Mouse (Mus musculus): ENCODE measurements around the gene Zfp335. TPM values are rescaled to one million over a fixed set of nuclear protein-coding genes. Genes with fewer than 3 reads are reported as not detected.

Gene Zfp335
- polyA plus RNA-seq, 1 experiment: 21.8 TPM

- peaks cover 56% of the 10 kb centered on the region for H3K4me1 ChIP-seq
- peaks cover 88% of the 10 kb centered on the region for H3K27me3 ChIP-seq (replicated peaks)
- no peaks in the 10 kb centered on the region for H3K36me3 ChIP-seq (replicated peaks; ENCODE audit: low read length)
- no peak overlapping the region for H3K4me3 ChIP-seq (replicated peaks)
- no peaks in the 10 kb centered on the region for H3K9me3 ChIP-seq
- TF ChIP-seq GATA1 (IDR thresholded peaks at IDR 0.05; ENCODE audit: borderline replicate concordance, low read length) (no peak), FLI1 (IDR thresholded peaks at IDR 0.05; ENCODE audit: low read length) (no peak)
Observed at GRCm38 (mm10) chr2:164930706-164931581, 19.4 kb upstream of the Zfp335 start.

- Histone ChIP-seq H3K27me3 (replicated peaks) (peaks cover 47% of the 10 kb centered on the region), H3K4me1 (peaks cover 23% of the 10 kb centered on the region), H3K4me3 (replicated peaks) (no peak overlapping the region), H3K9me3 (no peaks in the 10 kb centered on the region), H3K36me3 (replicated peaks; ENCODE audit: low read length) (peaks cover 17% of the 10 kb centered on the region)
- TF ChIP-seq GATA1 (IDR thresholded peaks at IDR 0.05; ENCODE audit: borderline replicate concordance, low read length): no peak
- no peak for TF ChIP-seq FLI1 (IDR thresholded peaks at IDR 0.05; ENCODE audit: low read length)
Observed at GRCm38 (mm10) chr2:164924100-164924857, 12.7 kb upstream of the Zfp335 start.

GRCm38 (mm10) chr2:164923291-164923690 is 11.7 kb upstream of the Zfp335 start:
- Histone ChIP-seq H3K9me3 (no peaks in the 10 kb centered on the region), H3K4me3 (replicated peaks) (no peak overlapping the region), H3K36me3 (replicated peaks; ENCODE audit: low read length) (peaks cover 22% of the 10 kb centered on the region), H3K27me3 (replicated peaks) (peaks cover 40% of the 10 kb centered on the region), H3K4me1 (peaks cover 14% of the 10 kb centered on the region)
- TF ChIP-seq GATA1 (IDR thresholded peaks at IDR 0.05; ENCODE audit: borderline replicate concordance, low read length) (no peak), FLI1 (IDR thresholded peaks at IDR 0.05; ENCODE audit: low read length) (no peak)

GRCm38 (mm10) chr2:164921984-164922383 is 10.4 kb upstream of the Zfp335 start:
- Histone ChIP-seq H3K36me3 (replicated peaks; ENCODE audit: low read length) (peaks cover 25% of the 10 kb centered on the region), H3K9me3 (no peaks in the 10 kb centered on the region), H3K4me1 (peaks cover 16% of the 10 kb centered on the region; the same call in 1 of the 2 replicates), H3K4me3 (replicated peaks) (no peak overlapping the region), H3K27me3 (replicated peaks) (peaks cover 29% of the 10 kb centered on the region)
- TF ChIP-seq FLI1 (IDR thresholded peaks at IDR 0.05; ENCODE audit: low read length): no peak

GRCm38 (mm10) chr2:164918325-164918724 is 6.8 kb upstream of the Zfp335 start:
- Histone ChIP-seq H3K4me1 (peaks cover 36% of the 10 kb centered on the region), H3K9me3 (no peaks in the 10 kb centered on the region), H3K27me3 (replicated peaks) (peaks cover 11% of the 10 kb centered on the region), H3K36me3 (replicated peaks; ENCODE audit: low read length) (peaks cover 34% of the 10 kb centered on the region), H3K4me3 (replicated peaks) (no peak overlapping the region)
- TF ChIP-seq FLI1 (IDR thresholded peaks at IDR 0.05; ENCODE audit: low read length): no peak
- no peak for TF ChIP-seq GATA1 (IDR thresholded peaks at IDR 0.05; ENCODE audit: borderline replicate concordance, low read length)

- H3K36me3 ChIP-seq (replicated peaks; ENCODE audit: low read length): peaks cover 30% of the 10 kb centered on the region
- H3K27me3 ChIP-seq (replicated peaks): peaks cover 2% of the 10 kb centered on the region
- no peak overlapping the region for H3K4me3 ChIP-seq (replicated peaks)
- no peaks in the 10 kb centered on the region for H3K9me3 ChIP-seq
- peaks cover 44% of the 10 kb centered on the region for H3K4me1 ChIP-seq
- no peak for TF ChIP-seq FLI1 (IDR thresholded peaks at IDR 0.05; ENCODE audit: low read length)
- no peak for TF ChIP-seq GATA1 (IDR thresholded peaks at IDR 0.05; ENCODE audit: borderline replicate concordance, low read length)
Observed at GRCm38 (mm10) chr2:164917371-164917770, 5.8 kb upstream of the Zfp335 start.

GRCm38 (mm10) chr2:164916820-164917219 is 5.3 kb upstream of the Zfp335 start:
- TF ChIP-seq GATA1 (IDR thresholded peaks at IDR 0.05; ENCODE audit: borderline replicate concordance, low read length) (no peak), FLI1 (IDR thresholded peaks at IDR 0.05; ENCODE audit: low read length) (no peak)
- Histone ChIP-seq H3K4me1 (peaks cover 49% of the 10 kb centered on the region), H3K9me3 (no peaks in the 10 kb centered on the region), H3K4me3 (replicated peaks) (no peak overlapping the region), H3K36me3 (replicated peaks; ENCODE audit: low read length) (peaks cover 30% of the 10 kb centered on the region), H3K27me3 (replicated peaks) (no peaks in the 10 kb centered on the region)

- peak overlapping the region; percentile 77 for H3K4me3 ChIP-seq (replicated peaks)
- no peaks in the 10 kb centered on the region for H3K9me3 ChIP-seq
- H3K4me1 ChIP-seq: peaks cover 71% of the 10 kb centered on the region
- no peaks in the 10 kb centered on the region for H3K27me3 ChIP-seq (replicated peaks)
- peaks cover 25% of the 10 kb centered on the region for H3K36me3 ChIP-seq (replicated peaks; ENCODE audit: low read length)
- TF ChIP-seq GATA1 (IDR thresholded peaks at IDR 0.05; ENCODE audit: borderline replicate concordance, low read length): no peak
- no peak for TF ChIP-seq FLI1 (IDR thresholded peaks at IDR 0.05; ENCODE audit: low read length)
Observed at GRCm38 (mm10) chr2:164913428-164913786, 1.9 kb upstream of the Zfp335 start.

- no peak for TF ChIP-seq GATA1 (IDR thresholded peaks at IDR 0.05; ENCODE audit: borderline replicate concordance, low read length)
- no peak for TF ChIP-seq FLI1 (IDR thresholded peaks at IDR 0.05; ENCODE audit: low read length)
- H3K4me3 ChIP-seq (replicated peaks): peak overlapping the region; percentile 95
- peaks cover 27% of the 10 kb centered on the region for H3K36me3 ChIP-seq (replicated peaks; ENCODE audit: low read length)
- H3K4me1 ChIP-seq: peaks cover 70% of the 10 kb centered on the region
- H3K27me3 ChIP-seq (replicated peaks): no peaks in the 10 kb centered on the region
- no peaks in the 10 kb centered on the region for H3K9me3 ChIP-seq
Observed at GRCm38 (mm10) chr2:164912749-164913427, 1.3 kb upstream of the Zfp335 start.
